Mouse (Mus musculus): Measurements from ENCODE around the gene Prss46. TPM values are rescaled to one million over a fixed set of nuclear protein-coding genes. Genes with fewer than 3 reads are reported as not detected.

The Prss46 gene
- polyA plus RNA-seq, 1 experiment from 2014 or later: not detected

DNA sequence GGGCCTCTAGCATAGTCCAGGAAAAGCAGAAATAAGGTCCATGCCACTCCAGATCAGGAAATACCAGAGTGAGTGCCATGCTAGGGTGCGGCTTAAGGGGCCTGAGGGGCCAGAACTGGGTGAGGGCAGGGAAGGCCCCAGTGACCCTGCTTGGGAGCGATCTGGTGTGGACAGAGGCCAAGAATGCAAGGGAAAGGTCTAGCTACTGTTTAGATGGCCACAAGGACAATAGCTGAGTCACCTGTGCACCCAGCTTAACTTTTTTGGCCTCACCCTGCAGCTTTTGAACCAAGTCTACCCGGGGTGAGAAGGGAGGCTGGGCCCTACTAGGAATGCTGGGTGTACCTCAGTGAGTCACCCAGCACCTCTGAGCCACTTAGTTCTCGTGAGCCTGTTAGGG is 36.5 kb downstream of the Prss46 start:
- no peak for ATAC-seq (ENCODE audit: insufficient number of reproducible peaks, low FRiP score, low TSS enrichment, low read depth)
- Histone ChIP-seq H3K36me3 (no peaks in the 10 kb centered on the region), H3K27me3 (0 out of 2 replicates have a peak, but pooled peaks cover 5% of the 10 kb centered on the region), H3K9me3 (replicated peaks) (no peaks in the 10 kb centered on the region), H3K4me1 (peaks cover 32% of the 10 kb centered on the region), H3K4me2 (replicated peaks) (peak overlapping the region; percentile 88), H3K27ac (replicated peaks) (no peak overlapping the region), H3K9ac (peak overlapping the region; percentile 35; the same call in 1 of the 2 replicates), H3K4me3 (replicated peaks) (peak overlapping the region; percentile 61)
- 65% methylated on average over 4 of the region's 4 CpGs for WGBS

DNA sequence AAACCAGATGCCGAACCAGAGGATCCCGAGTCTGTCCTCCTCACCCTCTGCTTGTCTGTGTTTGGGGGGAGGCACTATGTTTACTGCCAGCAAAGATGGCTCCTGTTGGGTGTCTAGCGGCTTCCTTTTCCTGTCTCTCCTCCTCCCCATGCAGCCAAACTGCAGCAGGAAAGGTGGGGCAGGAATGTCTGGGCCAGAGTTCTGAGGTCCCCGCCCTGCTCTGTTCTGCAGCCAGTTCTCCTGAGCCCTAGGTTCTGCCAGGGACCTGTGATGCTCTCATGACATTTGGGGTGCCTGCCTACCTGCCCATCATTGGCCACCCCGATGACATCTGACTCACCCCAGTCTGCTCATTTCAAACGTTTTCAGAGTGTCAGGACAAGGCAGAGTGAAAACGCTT is 37.6 kb downstream of the Prss46 start:
- H3K4me2 ChIP-seq (replicated peaks): no peak overlapping the region
- no peak overlapping the region for H3K9ac ChIP-seq

DNA sequence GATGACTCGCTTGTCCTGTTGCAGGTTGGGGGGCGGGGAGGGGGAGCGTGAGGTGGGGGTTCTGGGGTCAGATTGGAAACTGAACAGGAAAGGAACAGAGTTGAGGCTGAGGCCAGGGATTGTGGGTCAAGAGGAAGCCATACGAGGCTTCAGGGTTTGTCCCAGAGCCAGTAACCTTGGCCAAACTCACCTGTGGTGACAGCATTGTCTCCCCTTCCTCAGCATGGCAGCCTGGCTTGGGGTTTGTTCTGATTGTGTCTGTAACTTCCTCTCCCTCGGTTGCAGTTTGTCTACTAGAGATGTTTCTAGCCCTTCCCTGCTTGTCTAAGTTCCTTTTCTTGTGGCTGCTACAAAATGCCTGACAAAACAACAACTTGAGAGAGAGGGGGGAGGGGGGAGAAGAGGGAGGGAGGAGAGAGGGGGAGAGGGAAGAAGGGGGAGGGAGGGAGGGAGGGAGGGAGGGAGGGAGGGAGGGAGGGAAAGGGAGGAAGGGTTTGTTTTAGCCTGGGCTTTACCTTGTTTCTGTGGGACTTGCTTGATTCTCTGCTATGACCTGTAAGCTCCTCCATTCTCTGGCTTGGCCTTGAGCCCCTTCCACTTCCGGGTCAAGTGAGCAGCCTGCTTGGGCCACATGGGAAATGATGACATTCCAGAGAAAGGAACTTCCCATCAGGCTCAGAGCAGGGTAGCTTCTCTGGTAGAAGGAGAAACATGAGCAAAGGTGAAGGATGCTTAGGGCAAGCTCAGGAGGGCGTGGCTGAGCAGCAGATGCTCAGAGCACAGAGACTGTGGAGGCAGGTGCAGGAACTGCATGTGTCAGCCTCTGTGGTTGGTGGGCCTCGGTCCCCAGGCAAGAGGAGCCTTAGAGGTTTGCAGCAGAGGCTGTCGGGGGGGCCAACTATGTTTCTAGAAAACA is 43.3 kb downstream of the Prss46 start:
- Histone ChIP-seq H3K36me3 (peaks cover 4% of the 10 kb centered on the region; the same call in 1 of the 2 replicates), H3K9ac (no peak overlapping the region), H3K27me3 (no peaks in the 10 kb centered on the region), H3K9me3 (replicated peaks) (no peaks in the 10 kb centered on the region), H3K27ac (replicated peaks) (no peak overlapping the region), H3K4me1 (peaks cover 4% of the 10 kb centered on the region), H3K4me3 (replicated peaks) (no peak overlapping the region), H3K4me2 (replicated peaks) (no peak overlapping the region)
- no peak for ATAC-seq (ENCODE audit: insufficient number of reproducible peaks, low FRiP score, low TSS enrichment, low read depth)
- 58% methylated on average over 9 of the region's 9 CpGs for WGBS

More for the DNA sequence above, 37.6 kb downstream of the Prss46 start:
- Histone ChIP-seq H3K9me3 (replicated peaks) (no peaks in the 10 kb centered on the region), H3K4me1 (peaks cover 32% of the 10 kb centered on the region), H3K27ac (replicated peaks) (no peak overlapping the region), H3K4me3 (replicated peaks) (no peak overlapping the region), H3K36me3 (no peaks in the 10 kb centered on the region), H3K27me3 (0 out of 2 replicates have a peak, but pooled peaks cover 5% of the 10 kb centered on the region)
- WGBS: 69% methylated on average over 7 of the region's 7 CpGs
- no peak for ATAC-seq (ENCODE audit: insufficient number of reproducible peaks, low FRiP score, low TSS enrichment, low read depth)

DNA sequence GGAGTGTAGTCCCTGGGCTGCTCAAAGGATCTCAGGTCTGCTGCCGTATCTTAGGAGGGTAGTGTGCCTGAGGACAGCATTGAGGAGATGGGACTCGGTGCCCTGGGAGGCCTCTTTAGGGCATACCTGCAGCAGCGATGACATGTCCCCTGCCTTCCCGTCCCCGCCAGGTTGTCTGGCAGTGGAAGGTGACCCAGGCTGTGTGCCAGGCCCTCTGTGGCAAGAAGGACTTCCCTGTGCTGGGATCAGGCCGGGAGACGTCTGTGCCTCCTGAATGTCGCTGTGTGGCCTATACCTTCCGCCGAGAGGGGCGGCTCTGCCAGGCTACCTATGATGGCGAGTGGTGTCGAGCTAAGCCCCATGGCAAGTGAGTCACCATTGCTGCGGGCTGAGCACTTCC is 44.6 kb downstream of the Prss46 start:
- Histone ChIP-seq H3K9me3 (replicated peaks) (no peaks in the 10 kb centered on the region), H3K4me2 (replicated peaks) (no peak overlapping the region), H3K9ac (no peak overlapping the region), H3K27me3 (no peaks in the 10 kb centered on the region), H3K4me1 (peaks cover 4% of the 10 kb centered on the region), H3K4me3 (replicated peaks) (no peak overlapping the region), H3K36me3 (peaks cover 8% of the 10 kb centered on the region; the same call in 1 of the 2 replicates), H3K27ac (replicated peaks) (no peak overlapping the region)
- ATAC-seq (ENCODE audit: insufficient number of reproducible peaks, low FRiP score, low TSS enrichment, low read depth): no peak
- 88% methylated on average over 14 of the region's 14 CpGs for WGBS

DNA sequence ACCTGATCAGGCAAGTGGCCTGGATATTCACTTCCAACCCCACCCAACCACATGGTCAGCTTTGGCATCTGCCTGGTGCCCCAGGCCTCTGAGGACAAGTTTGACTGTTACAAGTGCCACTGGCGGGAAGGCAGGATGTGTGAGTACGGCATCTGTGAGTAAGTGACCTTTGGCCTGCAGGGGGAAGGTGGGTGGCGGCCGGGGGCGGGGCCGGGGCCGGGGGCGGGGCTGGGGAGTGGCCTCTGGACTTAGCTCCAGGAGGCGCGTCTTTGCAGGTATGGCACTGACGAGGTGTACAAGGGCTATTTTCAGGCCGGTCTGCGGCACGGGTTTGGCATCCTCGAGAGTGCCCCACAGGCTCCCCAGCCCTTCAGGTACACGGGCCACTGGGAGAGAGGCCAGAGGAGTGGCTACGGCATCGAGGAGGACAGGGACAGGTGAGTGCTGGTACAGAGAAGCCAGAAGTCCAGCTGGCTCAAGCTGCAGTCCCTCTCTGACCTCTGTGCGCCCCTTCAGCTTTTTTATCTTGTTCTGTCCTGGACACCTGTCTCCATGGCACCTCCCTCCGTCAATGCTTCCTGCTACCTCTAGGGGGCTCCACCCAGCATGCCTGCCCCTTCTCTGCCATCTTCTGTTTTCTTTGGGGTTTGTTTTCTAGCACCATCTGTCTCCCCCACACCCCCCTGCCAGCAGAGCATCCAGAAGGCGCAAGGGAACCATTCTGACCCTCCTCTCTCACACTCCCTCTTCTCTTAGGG is 45.9 kb downstream of the Prss46 start:
- H3K27me3 ChIP-seq: no peaks in the 10 kb centered on the region
- peaks cover 4% of the 10 kb centered on the region for H3K4me1 ChIP-seq
- H3K4me2 ChIP-seq (replicated peaks): no peak overlapping the region
- H3K27ac ChIP-seq (replicated peaks): no peak overlapping the region
- no peak overlapping the region for H3K9ac ChIP-seq
- WGBS: 15% methylated on average over 21 of the region's 21 CpGs
- peaks cover 8% of the 10 kb centered on the region; the same call in 1 of the 2 replicates for H3K36me3 ChIP-seq
- H3K4me3 ChIP-seq (replicated peaks): no peak overlapping the region
- H3K9me3 ChIP-seq (replicated peaks): no peaks in the 10 kb centered on the region
- no peak for ATAC-seq (ENCODE audit: insufficient number of reproducible peaks, low FRiP score, low TSS enrichment, low read depth)

DNA sequence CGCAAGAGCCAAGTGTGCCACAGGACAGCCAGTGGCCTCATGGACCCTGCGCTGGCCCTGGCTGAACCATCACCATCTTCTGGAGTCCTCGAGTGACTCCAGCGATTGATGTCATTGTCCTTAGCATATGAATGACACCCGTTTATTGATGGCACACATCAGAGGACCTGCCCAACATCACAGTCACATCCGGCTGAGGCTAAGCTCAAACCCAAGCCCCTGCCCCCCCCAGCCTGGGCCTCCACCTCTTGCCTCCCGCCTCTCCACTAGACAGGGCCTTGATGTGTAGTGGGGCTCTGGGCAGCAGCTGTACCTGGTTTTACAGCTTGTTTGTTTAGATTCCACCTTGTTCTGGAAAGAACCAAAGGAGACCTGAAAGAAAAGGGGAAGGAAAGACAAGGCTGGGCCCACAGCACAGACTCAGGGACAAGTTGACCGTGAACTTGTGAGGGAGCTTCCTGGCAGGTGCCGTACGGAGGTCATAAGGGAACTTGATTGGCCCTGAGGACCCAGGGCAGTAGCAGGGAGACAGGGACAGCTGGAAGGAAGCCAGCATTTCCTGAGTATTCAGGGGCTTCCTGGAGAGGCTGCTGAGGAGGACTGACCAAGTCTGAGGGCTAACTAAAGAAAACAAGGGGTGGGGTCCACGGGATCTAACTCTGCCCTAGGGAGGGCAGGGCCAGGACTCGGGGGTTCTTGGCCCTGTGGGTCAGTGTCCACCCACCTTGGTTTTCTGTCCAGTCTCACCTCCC is 46.9 kb downstream of the Prss46 start:
- no peaks in the 10 kb centered on the region for H3K9me3 ChIP-seq (replicated peaks)
- peaks cover 7% of the 10 kb centered on the region for H3K4me1 ChIP-seq
- no peak overlapping the region for H3K27ac ChIP-seq (replicated peaks)
- WGBS: 76% methylated on average over 12 of the region's 12 CpGs
- ATAC-seq (ENCODE audit: insufficient number of reproducible peaks, low FRiP score, low TSS enrichment, low read depth): no peak
- no peaks in the 10 kb centered on the region for H3K27me3 ChIP-seq
- no peak overlapping the region for H3K4me3 ChIP-seq (replicated peaks)
- H3K4me2 ChIP-seq (replicated peaks): no peak overlapping the region
- H3K9ac ChIP-seq: no peak overlapping the region
- peaks cover 8% of the 10 kb centered on the region; the same call in 1 of the 2 replicates for H3K36me3 ChIP-seq

DNA sequence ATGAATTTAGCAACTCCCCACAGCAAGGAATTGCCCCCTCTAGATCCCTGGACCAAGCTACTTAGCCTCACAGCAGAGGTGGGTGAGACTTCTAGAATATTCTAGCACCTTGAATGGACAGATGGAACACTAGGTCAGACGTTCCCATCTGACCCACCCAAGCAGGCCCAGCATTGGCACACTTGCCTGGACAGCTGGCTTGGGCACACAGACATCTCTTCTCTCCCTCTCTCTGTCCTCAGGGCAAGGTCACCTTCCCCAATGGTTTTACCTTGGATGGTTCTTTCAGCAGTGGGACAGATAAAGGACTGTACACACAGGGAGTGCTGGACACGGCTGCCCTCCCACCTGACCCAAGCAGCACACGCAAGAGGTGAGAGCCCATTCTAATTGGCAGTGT is 48.2 kb downstream of the Prss46 start:
- H3K4me2 ChIP-seq (replicated peaks): no peak overlapping the region
- H3K9ac ChIP-seq: no peak overlapping the region
- ATAC-seq (ENCODE audit: insufficient number of reproducible peaks, low FRiP score, low TSS enrichment, low read depth): no peak
- H3K36me3 ChIP-seq: peaks cover 8% of the 10 kb centered on the region; the same call in 1 of the 2 replicates
- no peaks in the 10 kb centered on the region for H3K9me3 ChIP-seq (replicated peaks)
- H3K4me1 ChIP-seq: peaks cover 11% of the 10 kb centered on the region
- no peak overlapping the region for H3K4me3 ChIP-seq (replicated peaks)
- H3K27me3 ChIP-seq: no peaks in the 10 kb centered on the region
- H3K27ac ChIP-seq (replicated peaks): no peak overlapping the region
- 83% methylated on average over 3 of the region's 3 CpGs for WGBS

DNA sequence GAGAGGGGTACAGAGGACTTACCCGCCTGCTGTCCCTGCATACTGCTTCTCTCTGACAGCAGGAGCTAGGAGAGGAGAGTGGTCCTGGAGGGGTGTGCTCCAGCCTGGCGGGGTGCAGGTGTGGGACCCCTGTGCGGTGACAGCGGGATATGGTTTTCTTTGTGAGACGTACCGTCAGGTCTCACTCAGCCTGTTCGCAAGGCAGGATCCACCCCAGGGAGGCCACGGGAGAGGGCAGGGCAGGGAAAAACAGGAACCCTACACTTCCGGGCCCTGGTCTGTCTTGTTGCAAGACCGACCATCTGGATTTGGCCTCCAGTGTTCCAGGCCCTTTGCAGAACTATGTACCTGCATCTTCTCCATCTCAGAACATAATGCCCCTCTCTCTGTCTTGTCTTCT is 49.1 kb downstream of the Prss46 start:
- peaks cover 11% of the 10 kb centered on the region for H3K4me1 ChIP-seq
- H3K36me3 ChIP-seq: peaks cover 8% of the 10 kb centered on the region; the same call in 1 of the 2 replicates
- no peak for ATAC-seq (ENCODE audit: insufficient number of reproducible peaks, low FRiP score, low TSS enrichment, low read depth)
- H3K4me2 ChIP-seq (replicated peaks): no peak overlapping the region
- no peaks in the 10 kb centered on the region for H3K27me3 ChIP-seq
- no peak overlapping the region for H3K9ac ChIP-seq
- H3K27ac ChIP-seq (replicated peaks): no peak overlapping the region
- WGBS: 58% methylated on average over 10 of the region's 10 CpGs
- H3K4me3 ChIP-seq (replicated peaks): no peak overlapping the region
- no peaks in the 10 kb centered on the region for H3K9me3 ChIP-seq (replicated peaks)

DNA sequence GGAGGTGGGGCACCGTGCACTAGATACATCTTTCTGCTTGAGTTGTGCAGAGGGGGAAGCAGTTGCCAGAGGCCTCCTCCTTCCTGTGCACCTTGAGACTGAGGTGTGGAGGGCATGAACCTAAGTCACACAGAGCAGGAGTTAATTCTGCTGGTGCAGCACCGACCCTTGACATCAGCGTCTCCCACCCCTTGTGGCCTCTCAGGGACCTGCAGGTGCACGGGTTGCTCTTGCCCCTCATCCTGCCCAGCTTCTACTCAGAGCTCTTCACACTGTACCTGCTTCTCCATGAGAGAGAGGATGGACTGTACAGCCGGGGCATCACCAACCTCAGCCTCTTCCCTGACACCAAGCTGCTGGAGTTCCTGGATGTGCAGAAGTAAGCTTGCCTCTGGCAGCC is 51.2 kb downstream of the Prss46 start:
- no peak overlapping the region for H3K9ac ChIP-seq
- H3K27me3 ChIP-seq: no peaks in the 10 kb centered on the region
- H3K36me3 ChIP-seq: 0 out of 2 replicates have a peak, but pooled peaks cover 8% of the 10 kb centered on the region
- H3K27ac ChIP-seq (replicated peaks): no peak overlapping the region
- H3K4me2 ChIP-seq (replicated peaks): no peak overlapping the region
- H3K4me1 ChIP-seq: peaks cover 7% of the 10 kb centered on the region; the same call in 1 of the 2 replicates
- no peaks in the 10 kb centered on the region for H3K9me3 ChIP-seq (replicated peaks)
- 61% methylated on average over 5 of the region's 5 CpGs for WGBS
- no peak overlapping the region for H3K4me3 ChIP-seq (replicated peaks)
- ATAC-seq (ENCODE audit: insufficient number of reproducible peaks, low FRiP score, low TSS enrichment, low read depth): no peak

DNA sequence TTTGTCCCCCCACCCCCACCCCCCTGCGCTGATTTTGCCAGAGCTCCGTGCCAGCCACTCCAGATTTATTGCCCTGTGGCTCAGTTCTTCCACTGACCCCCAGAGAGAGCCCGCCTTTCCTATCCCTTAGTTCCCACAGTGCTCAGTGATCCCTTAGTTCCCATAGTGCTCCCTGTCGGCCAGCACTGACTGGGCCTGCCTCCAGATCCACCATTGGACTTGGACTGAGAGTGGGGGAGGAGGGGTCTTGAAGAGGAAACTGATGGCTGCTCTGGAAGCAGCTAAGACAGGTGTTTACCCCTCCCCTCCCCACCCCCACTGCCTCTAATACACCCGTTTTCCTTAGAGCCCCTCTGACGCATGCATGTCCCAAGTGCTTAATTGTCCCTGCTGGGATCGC is 51.7 kb downstream of the Prss46 start:
- H3K9ac ChIP-seq: no peak overlapping the region
- 0 out of 2 replicates have a peak, but pooled peaks cover 6% of the 10 kb centered on the region for H3K36me3 ChIP-seq
- no peak for ATAC-seq (ENCODE audit: insufficient number of reproducible peaks, low FRiP score, low TSS enrichment, low read depth)
- H3K27ac ChIP-seq (replicated peaks): no peak overlapping the region
- no peak overlapping the region for H3K4me2 ChIP-seq (replicated peaks)
- H3K27me3 ChIP-seq: no peaks in the 10 kb centered on the region
- H3K4me1 ChIP-seq: peaks cover 7% of the 10 kb centered on the region; the same call in 1 of the 2 replicates
- 31% methylated on average over 7 of the region's 7 CpGs for WGBS
- no peaks in the 10 kb centered on the region for H3K9me3 ChIP-seq (replicated peaks)
- no peak overlapping the region for H3K4me3 ChIP-seq (replicated peaks)

Measured in embryonic facial prominence, embryonic 15.5 days (tissue).